Mouse (Mus musculus): Measurements from ENCODE around the gene Cdc42ep1. TPM values are rescaled to one million over a fixed set of nuclear protein-coding genes. Genes with fewer than 3 reads are reported as not detected.
"Not testable (repeated sequence)": the region's sequence is repeated elsewhere in the genome, so short reads cannot be mapped to it uniquely, and the experiment has no call there.

The Cdc42ep1 gene
- polyA plus RNA-seq, 2 experiments from 2014 or later = not detected

DNA sequence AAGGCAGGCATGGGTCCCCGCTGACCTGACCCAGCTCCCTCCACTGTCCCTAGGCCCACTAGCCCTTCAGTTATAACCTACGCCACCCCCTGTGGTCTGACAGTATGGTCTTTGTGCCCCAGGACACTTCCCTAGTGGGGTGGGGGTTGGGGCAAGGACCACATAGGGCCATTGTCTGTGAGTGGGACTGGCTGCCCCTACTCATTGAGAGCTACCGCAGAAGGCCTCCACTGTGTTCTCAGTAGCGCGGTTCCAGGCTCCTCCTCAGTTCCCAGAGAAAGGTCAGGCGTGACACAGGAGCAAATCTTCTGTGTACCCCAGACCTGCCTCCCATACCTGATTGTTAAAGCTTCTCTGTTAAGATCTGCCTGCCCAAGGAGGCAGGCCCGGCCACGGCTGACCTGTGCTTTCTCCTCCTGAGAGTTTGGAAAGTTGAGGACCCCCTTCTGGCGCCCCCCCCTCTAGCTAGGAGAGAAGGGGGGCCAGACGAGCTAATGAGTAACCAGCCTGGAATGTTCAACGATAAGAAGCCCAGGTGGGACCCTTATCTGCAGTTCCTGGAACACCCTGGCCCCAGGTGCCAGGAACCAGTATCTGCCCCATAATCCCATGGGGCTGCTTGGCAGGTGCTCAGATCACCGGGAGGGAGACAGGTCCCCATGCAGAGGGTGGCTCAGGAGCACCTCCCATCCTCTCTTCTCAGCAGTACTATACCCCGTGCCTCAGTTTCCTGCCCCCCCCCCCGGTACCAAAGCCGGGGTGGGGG lies 7.8 kb downstream of the Cdc42ep1 start:
- no peak for ATAC-seq

DNA sequence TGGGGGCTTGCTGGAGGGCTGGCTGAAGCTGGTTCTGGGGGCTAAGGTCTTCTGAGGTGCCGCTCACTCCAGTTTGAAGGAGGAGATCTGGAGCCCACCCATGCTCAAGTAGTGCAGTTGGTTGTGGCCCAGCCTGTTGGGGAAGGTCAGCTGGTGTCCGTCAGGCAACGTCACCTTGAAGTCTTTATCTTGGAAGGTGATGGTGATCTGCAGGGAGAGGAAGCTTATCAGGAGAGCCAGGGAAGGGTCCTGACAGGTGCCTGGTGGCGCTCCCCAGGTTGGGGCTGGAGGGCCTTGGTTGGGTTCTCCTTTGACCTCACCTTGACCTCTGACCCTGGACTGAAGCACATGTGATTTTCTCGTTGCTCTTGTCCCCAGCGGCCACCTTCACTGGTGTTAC lies 8.5 kb downstream of the Cdc42ep1 start:
- no peak for ATAC-seq

DNA sequence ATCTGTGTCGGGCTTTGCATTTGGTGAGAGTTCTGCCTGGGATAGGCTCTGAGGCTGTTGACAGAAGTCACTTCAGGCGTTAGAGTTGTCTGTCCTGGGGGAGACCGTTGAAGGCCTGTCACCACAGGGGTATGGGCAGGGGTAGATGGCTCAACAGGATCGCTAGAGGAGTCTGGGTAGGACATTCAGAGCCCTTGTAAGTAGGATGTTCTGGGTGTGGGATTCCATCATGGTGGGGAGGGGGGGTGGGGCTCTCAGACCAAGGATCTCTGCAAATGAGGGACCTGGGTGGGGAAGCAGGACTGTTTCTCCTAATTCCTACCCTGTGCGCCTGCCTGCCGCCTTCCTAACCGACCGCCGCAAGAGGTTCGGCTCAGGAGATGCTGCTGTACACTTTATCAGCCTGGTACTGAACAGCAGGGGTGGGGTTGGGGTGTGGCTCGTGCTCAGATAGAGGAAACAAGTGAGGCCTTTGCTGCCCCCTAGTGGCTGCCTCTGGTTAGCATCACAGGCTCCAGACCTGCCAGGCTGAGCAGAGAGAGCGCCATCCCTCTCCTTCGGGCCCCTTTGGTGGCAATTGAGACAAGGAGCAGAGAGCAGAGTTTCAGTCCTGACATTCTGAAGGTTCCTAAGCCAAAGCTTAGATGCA lies 9.2 kb downstream of the Cdc42ep1 start:
- ATAC-seq = peak; percentile 97

DNA sequence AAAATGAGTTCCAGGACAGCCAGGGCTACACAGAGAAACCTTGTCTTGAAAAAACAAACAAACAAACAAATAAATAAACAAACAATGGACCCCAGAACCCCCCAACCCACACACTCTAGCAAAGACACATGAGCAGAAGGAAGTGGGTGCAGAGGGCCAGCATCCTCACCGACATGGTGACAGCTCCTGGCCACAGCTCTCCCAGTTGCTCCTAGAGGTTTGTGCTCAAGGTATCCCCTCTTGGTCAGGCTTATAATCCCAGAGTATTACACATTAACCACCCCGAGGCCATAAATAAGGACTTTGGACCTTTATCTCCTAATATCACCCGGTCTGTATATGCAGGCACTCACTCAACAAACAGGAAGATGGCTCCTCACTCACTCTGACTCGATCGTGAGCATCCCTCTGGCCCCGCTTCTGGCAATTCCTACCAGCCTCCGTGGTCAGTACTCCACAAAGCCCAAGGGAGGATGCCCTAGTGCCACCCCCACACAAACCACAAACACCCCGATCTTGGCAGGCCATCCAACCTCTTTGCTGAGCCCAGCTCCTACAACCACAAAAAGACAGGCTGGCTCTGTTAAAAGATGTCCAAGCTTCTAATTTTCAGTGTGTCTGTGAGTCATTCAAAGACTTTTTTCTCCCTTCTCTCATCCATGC lies 13.0 kb downstream of the Cdc42ep1 start, which contains the start of gene Lgals2:
Gene Lgals2 (minus strand): TSS at position 227 of the 663 bp plus-strand sequence.
- no peak for ATAC-seq

DNA sequence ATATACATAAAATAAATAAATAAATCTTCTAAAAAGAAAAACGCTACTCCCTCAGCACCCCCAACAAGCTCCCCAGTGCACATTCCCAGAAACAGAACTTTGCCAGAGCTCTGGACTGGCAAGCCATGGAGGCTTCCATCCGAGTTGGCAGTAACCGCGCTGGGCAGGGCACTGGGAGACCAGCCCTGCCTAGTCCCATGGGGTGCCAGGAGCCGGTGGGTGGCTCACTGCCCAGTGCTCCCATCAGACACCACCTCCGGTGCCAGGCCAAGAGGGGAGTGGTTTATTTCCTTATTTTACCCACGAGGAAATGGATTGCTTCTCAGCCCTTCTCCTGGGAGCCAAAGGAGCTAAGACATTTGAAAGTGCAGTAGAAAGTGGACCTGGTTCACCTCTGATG lies 14.6 kb downstream of the Cdc42ep1 start:
- no peak for ATAC-seq

DNA sequence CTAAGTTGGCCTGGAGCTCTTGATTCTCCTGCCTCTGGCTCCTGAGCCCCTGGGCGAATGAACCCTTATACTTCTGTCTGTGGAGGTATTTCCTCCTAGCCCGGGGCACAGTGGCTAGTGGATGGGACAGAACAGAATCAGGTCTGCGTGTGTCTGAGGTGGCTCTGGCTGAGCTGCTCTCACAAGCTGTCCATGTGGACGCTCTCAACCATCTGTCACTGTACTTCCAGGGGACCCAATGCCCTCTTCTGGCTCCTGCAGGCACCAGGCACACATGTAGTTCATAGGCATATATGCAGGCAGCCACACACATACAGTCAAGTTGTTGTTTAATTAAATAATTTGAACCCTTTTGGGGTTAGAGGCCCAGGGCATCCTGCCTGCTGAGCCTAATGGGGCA lies 16.9 kb downstream of the Cdc42ep1 start:
- ATAC-seq = no peak

DNA sequence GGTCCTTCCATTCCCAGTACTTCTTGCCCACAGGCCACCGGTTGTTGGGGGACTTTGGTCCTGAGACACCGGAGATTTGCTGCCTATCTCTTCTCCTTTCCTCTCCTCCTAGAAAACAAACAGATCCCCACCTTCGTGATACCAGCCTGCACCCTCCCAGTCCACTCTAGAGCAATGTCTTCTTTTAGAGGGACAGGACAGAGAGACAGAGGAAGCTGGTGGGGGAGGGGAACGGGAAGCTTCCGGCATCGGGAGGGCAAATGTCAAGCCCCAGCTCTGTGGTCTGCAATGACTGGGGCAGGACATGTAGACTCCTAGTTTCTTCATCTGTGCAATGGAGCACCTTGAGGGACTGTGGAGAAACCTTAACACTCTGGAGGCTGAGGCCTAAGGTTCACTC lies 17.3 kb downstream of the Cdc42ep1 start:
- peak; percentile 62 for ATAC-seq

DNA sequence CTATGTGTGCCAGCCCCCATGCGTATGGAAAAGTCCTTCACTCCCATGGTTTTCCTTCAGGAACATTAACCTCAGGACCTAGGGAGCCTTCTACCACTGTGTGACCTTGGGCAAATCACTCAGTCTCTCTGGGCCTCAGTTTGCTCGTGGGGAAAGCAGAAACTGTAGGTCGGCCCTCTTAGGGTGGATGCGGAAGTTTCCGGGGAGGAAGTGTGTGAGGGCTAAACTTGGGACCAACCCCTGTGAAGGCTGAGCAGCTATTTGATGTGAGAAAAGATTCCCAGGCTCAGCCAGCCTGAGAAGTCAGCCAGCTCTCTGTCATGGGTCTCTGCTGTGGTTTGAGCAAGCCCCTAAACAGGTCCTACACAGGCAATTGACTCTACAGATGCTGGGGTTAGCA lies 19.9 kb downstream of the Cdc42ep1 start:
- ATAC-seq = no peak

DNA sequence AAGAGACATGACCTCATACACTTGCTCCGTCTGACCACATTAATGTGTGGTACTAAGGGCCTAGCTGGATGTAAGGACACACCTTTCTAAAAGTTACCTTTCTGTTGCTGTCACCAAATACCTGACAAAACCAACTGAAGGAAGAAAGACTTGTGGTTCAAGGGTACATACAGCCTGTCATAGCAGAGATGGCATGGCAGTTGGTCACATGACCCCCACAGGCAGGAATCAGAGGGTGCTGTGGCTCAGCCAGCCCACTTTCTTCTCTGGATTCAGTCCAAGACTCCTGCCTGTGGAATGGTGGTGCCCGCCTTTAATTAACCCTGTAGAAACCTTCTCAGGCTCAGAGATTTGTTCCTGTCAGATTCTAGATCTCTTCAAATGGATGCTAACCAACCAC lies 20.7 kb downstream of the Cdc42ep1 start:
- ATAC-seq = no peak

DNA sequence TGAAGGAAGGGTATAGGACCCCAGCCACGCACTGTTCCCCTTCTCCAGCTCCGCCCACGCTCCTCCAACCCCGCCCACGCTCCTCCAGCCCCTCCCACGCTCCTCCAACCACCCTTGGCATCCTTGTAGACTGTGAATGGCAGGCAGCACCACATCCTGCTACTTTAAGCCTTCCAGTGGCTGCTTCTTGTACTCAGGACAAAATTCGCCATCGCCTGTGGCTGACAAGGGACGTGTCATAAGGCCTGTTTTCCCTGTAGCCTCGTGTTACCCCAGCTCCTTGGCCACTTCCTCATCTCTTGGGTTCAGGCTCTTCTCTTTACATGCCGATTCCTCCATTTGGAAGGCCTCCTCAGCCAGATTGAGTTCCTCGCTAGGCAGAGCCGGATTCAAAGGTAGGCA lies 21.4 kb downstream of the Cdc42ep1 start:
- no peak for ATAC-seq

DNA sequence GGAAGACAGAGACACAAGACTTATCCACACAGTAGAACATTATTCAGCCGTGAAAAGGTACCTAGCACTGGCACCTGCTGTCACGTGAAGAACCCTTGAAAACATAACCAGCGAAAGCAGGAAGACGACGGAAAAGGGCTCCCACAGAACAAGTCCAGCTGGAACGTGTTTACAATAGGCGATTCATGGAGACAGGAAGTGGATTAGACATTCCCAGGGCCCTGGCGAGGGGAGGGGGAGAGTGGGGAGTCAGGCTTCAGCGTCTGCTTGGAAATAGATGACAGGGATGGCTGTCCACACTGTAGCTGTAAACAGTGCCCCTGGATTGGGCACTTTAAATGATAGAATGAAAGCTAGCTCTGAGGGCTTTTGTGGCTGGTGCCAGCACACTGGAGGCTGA lies 26.0 kb downstream of the Cdc42ep1 start:
- no peak for ATAC-seq

DNA sequence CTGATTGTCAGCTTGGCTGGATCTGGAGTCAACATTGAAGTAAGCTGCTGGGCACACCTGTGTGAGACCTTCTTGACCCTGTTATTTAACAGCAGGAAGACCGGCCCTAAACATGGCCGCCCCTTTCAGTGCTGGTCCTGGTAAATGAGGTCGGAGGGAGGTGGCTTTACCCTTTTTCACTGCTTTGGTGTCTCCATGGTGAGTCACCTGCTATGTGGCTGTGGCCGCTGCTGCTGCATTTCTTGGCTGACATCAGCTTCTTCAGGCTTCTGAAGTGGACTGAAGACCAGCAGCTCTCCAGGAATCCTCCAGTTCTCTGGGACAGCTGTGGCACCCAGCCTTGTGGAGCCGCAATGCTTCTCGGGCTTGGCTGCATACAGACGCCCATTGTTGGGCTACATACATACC lies 26.4 kb downstream of the Cdc42ep1 start:
- ATAC-seq = no peak

DNA sequence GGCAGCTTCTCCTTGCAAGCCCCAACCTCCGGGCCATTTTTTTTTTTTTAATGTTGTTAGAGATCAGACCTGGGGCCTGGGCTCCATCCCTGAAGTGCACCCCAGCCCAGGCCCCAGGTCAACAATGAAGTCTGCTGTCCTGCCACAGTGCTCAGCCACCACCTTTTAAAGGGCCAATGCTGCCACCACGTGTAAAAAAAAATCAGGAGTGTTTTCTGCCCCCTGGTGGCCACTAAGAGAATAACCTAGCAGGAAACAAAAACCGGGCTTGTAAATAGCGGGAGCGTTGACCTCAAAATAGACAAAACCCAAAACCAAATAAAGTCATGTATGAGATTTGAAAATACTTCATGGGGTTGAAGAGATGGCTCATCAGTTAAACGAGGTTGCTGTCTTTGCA lies 27.4 kb downstream of the Cdc42ep1 start:
- peak; percentile 70 for ATAC-seq

DNA sequence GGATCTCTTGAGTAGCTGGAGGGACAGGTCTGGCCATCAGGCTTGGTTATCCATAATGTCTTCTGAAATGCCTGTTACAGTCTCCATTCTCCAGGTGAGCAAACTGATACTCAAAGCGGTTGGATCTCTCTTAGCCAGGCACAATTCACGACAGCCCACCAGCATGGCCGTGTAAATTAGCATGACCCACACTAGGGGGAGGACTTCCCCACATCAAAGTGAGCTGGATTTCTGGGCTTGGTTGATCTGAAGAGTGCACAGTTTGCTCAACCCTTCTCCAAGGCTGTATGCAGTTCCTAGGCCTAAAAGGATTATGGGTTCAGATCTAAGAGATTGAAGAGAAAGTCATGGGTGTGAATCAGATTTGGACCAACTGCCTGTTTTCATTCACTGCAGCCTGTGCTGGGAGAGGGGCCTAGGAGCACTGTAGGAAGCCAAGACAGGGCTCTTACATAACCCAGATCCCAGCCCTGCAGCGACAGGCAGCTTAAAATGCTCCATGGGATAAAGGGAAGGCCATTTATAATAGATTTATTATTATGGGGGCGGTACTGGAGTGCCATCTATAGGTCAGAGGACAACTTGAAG lies 29.7 kb downstream of the Cdc42ep1 start:
- ATAC-seq = no peak

DNA sequence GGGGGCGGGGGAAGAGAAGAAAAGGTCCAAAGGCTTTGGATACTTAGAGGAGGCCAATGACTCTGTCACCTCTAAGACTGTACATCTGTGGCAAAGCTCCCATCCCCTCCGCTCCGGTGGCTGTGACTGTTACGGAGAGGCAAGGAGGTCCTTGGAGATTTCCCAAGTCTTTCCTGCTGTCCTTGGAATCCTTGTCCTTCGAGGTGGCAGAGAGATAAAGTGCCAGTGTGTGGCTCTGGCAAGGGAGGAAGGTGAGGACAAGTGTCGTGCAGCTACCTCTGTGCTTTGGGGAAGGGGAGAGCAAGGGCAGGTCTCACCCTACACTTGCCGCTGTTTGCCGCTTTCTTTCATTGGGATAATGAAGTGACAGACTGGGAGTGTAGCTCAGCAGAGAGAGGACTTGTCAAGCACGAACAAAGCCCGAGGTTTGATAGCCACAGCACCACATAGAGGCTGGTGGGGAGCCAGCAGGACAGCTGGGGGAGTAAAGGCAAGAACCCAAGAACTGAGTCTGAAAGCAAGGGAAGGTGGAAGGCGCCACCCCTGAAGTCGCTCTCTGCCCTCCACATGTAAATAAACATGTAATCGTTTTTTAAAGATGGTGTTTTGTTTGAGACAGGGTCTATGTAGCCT lies 31.5 kb downstream of the Cdc42ep1 start:
- no peak for ATAC-seq

DNA sequence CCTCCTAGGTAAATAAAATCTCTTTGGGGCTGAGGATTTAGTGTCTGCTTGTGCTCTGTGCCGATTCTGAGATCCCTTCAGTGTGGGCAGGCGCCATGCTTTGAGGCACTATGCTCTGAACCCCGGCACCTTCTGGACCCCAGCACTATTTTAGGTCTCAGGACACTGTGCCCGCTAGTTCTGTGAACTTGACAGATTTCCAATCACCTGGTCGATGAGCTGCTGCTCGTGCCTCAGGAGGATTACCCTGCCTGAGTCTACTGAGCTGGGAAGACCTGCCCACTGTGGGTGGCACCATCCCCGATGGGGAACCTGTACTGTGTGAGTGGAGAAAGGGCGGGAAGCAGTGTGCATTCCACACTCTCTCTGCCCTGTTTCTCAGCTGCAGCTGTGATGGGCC lies 32.6 kb downstream of the Cdc42ep1 start:
- ATAC-seq = no peak

DNA sequence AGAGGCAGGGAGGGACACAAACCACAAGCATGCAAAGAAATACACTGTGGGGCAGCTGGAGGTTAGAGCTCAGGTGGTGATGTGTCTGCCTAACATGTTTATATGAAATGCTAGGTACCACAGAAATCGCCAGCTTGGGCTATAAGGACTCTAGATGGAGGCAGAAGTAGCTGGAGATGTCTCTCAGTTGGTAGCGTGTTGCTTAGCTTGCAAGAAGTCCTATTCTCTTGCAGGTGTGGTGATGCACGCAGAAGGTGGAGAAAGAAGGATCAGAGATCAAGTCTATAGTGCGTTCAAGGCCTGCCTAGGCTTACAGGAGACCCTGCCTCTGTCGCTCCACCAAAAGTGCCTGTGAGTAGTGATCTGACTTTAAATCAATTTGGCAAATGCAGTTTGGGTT lies 33.1 kb downstream of the Cdc42ep1 start:
- ATAC-seq = no peak

DNA sequence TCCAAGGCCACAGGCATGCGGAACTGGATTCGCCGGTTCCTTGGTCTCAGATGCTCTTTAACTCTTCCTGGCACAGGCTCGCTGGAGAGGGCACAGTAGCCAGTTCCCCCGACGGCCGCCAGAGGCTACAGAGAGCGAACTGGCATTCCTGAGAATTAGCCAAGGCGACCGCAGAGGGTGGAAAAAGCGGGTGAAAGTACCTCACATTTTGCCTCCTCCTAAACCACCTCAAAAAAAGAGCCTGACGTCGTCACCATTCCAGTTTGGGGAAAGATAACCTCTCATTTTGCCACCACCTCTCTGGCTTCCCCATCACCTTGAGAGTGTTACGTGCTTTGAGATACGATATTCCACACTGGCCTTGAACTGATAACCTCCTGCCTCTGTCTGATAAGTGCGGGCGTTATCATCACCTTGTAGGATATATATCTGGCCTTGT lies 33.9 kb downstream of the Cdc42ep1 start:
- peak; percentile 27 for ATAC-seq

DNA sequence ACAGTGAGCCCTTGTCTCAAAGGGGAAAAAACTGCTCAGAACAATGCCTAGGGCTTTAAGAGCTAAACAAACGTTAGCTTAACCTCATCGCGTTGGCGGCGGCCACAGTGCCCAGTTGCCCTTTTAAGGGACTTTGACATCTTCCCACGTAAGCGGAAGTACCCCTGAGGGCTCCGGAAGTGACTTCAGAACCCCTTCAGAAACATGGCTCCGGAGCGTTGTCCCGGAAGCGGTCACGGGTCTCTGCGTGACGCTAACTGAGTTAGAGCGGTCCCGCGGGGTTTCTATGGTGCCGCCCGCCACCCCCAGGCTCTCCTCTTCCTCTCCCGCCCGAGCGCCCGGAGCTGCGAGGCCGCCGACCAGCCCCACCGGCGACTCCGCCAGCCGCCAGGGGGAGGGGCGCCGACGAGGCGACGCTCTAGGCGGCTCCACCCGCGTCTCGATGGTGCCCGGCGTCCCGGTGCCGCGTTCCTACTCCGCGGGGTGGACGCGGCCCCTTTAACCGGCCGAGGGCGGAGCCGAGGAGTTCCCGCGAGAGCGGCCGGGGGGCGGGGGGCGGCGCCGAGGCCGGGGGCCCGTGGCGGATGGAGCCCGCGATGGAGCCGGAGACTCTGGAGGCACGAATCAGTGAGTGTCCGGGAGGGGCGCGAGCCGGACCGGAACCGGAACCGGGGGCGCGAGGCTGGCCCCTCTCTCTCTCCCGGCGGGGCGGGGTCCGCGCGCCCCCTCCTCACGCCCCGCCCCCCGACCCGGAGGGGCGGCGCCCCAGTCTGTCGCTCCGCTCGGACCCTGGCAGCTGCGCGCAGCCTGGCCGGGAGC lies 34.8 kb downstream of the Cdc42ep1 start, which contains the start of gene Gga1:
Gene Gga1 (plus strand): TSS at position 200 of the 819 bp plus-strand sequence.
- peak; percentile 87 for ATAC-seq

DNA sequence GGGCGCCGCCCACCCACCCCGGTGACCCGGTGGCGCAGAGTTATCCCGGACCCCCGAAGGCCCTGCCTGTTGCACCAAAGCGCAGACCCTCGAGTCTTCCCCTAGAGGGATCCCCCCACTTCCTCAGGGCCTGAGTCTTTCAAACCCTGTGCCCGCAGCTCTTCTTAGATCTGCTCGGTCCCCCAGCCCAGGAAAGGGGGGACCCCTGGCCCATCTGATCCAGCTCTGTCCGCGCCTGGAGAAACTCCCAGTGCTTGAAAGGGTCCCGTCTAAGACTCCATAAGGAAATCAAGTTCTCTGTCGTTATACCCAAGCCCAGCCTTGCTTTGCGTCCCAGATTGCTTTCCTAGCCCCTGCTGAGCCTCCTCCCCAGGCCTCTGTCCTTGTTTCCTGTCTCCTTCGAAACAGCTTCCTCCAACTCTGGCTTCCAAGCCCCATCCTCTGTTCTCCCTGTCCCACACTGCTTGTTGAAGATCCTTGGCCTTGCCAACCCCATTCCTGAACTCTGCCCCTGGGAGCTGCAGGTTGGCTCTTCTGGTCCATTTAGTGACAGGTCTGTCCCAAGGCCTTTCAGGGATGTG lies 35.5 kb downstream of the Cdc42ep1 start:
- ATAC-seq = no peak

DNA sequence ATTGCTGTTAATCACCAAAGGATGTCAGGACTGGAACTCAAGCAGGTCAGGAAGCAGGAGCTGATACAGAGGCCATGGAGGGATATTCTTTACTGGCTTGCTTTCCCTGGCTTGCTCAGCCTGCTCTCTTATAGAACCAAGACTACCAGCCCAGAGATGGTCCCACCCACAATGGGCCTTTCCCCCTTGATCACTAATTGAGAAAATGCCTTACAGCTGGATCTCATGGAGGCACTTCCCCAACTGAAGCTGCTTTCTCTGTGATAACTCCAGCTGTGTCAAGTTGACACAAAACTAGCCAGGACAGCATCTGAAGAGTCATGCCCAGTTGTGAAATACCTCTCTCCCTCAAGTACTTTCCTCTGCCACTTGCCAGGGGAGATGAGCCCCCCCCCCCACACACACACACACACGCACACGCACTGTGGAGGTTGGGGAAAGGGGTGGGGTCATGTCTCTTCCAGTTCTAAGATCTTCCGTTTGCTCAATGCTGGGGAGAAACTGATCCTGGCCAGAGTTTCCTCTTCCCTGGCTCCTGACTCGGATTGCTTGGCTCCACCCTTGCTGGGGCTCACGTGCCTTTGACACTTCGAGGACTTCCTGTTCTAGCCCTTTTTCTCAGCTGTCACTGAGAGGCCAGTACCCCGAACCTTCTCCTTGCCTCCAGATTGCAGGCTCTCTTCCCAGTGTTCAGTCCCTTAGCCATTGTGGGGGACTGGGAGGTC lies 36.5 kb downstream of the Cdc42ep1 start:
- ATAC-seq = not testable (repeated sequence)
